Mouse (Mus musculus) hindbrain, embryonic 12.5 days (tissue): Measurements from ENCODE around the gene Rnf26. TPM values are rescaled to one million over a fixed set of nuclear protein-coding genes. Genes with fewer than 3 reads are reported as not detected.
A peak's percentile ranks its signal among the peaks of the same experiment; 100 is the strongest.

Experiments used
- ATAC-seq: fragments of 200-750 bp; cut with Nextera tagmentation; 2 replicates; pipeline ENCODE4 v1.8.0; 2017; ENCODE audit warnings: moderate TSS enrichment; ENCODE audit not compliant: low FRiP score
- H3K27ac ChIP-seq: fragments of 300-500 bp; sonication (generic); 2 replicates; pipeline ENCODE4 v1.5.1; 2016; ENCODE audit warnings: mild to moderate bottlenecking
- H3K27me3 ChIP-seq: fragments of 300-500 bp; sonication (generic); 2 replicates; pipeline ENCODE4 v1.6.1; 2016; ENCODE audit warnings: mild to moderate bottlenecking
- H3K36me3 ChIP-seq: fragments of 300-500 bp; sonication (generic); 2 replicates; pipeline ENCODE4 v1.6.1; 2016; ENCODE audit warnings: mild to moderate bottlenecking
- H3K4me1 ChIP-seq: fragments of 300-500 bp; sonication (generic); 2 replicates; pipeline ENCODE4 v1.6.1; 2016
- H3K4me2 ChIP-seq: fragments of 300-500 bp; sonication (generic); replicated peaks from 2 replicates; pipeline ENCODE4 v1.6.1; 2016; ENCODE audit warnings: mild to moderate bottlenecking
- H3K4me3 ChIP-seq: fragments of 300-500 bp; sonication (generic); 2 replicates; pipeline ENCODE4 v1.5.1; 2016; ENCODE audit warnings: mild to moderate bottlenecking
- H3K9ac ChIP-seq: fragments of 300-500 bp; sonication (generic); 2 replicates; pipeline ENCODE4 v1.6.1; 2016; ENCODE audit warnings: mild to moderate bottlenecking, moderate library complexity
- H3K9me3 ChIP-seq: fragments of 300-500 bp; sonication (generic); replicated peaks from 2 replicates; pipeline ENCODE4 v1.6.1; 2016; ENCODE audit warnings: mild to moderate bottlenecking
- WGBS: fragments of 180-500 bp; shearing (Covaris S2); methylation state at CpG from one replicate; pipeline ENCODE4 v1.1.7; 2016; 5-methylcytosine and 5-hydroxymethylcytosine counted together
- polyA plus RNA-seq: library from polyadenylated mRNA; unstranded; fragments of >200 nt; fragmentation: Nextera tagmentation; extraction: Ambion mirVana; gene quantifications from 2 replicates; pipeline ENCODE4 v1.2.1, GENCODE M21; 2016

The Rnf26 gene
- polyA plus RNA-seq, 1 experiment from 2014 or later = 57.1 TPM

DNA sequence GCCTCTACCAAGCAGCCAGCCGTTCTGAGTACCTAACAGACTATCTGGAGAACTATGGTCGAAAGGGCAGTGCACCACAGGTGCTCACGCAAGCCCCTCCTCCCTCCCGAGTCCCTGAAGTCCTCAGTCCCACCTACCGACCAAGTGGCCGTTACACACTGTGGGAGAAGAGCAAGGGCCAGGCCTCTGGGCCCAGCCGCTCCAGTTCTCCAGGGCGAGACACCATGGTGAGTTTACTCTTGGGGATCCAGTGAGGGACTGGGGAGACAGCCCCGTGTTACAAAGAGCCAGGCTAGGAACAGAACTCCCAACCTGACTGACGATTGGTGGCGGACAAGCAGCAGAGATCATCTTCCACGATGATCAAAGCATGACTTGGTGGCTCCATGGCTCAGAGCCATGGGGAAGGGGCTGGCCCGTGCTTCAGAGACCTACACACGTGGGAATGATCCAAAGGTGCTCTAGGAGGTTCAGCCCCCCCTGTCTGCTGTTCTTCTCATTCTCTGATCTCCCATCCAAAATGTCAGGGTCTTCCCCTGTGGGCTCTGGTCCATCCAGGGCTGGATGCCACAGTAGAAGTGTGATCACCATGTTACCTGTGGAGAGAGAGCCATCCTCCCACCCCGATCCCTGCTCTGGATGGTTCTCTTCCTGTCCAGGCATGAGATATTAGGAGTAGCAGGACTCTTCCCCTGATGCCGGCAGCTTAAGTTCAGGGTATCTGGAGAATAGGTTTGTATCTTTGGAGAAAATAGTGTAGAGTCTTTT is 37.1 kb downstream of the Rnf26 start:
- 63% methylated on average over 16 of the region's 16 CpGs for WGBS
- Histone ChIP-seq H3K27me3 (peaks cover 9% of the 10 kb centered on the region; the same call in 1 of the 2 replicates), H3K9me3 (no peaks in the 10 kb centered on the region), H3K4me1 (peaks cover 34% of the 10 kb centered on the region), H3K4me3 (no peak overlapping the region), H3K27ac (no peak overlapping the region), H3K4me2 (no peak overlapping the region), H3K9ac (no peak overlapping the region), H3K36me3 (no peaks in the 10 kb centered on the region)
- ATAC-seq = no peak

GRCm38 (mm10) chr9:44075276-44075995 is 37.9 kb downstream of the Rnf26 start:
- Histone ChIP-seq H3K4me2 (no peak overlapping the region), H3K9me3 (no peaks in the 10 kb centered on the region), H3K27me3 (peaks cover 6% of the 10 kb centered on the region; the same call in 1 of the 2 replicates), H3K9ac (no peak overlapping the region), H3K4me1 (peaks cover 41% of the 10 kb centered on the region), H3K27ac (no peak overlapping the region), H3K4me3 (no peak overlapping the region), H3K36me3 (no peaks in the 10 kb centered on the region)
- ATAC-seq = no peak
- WGBS = 67% methylated on average over 24 of the region's 24 CpGs

DNA sequence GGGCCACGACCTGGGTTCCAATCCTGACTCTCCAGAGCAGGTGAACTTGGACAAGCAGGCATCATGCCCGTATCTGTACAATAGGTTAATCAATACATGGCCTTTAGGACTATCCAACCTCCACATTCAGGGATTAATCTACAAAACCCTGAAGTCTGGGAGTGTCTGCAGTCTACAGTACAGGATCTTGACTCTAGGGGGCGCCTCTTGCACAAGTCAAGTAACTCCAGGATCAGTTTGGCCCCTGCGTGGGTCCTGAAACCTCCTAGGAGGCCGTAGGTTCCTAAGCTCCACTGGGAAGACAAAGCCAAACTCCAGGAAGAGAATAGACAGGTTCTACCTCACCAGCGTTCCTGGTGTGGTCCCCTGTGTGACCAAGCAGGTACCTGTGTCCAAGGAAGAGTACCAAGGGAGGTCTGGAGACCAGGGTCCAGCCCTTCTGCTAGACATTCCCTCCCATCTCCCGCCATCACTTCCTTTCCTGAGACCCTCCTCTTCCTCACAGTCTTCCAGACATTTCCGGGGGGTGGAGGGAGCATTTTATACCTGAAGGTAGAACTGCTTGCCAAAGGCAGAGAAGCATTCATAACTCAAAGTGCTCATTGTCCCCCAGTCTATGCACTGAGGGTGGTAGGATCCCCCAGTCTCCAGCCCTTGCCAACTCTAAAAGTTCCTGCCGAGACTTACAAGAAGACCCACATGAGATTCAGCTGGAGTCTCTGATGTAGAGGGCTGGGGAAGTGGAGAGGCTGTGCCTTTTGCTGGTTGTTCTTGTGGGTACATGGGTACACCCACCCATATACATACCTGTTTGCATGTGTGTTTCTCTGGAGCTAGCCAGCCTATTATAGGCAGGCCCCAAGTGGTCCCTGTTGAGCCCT is 38.7 kb downstream of the Rnf26 start:
- Histone ChIP-seq H3K9me3 (no peaks in the 10 kb centered on the region), H3K4me3 (no peak overlapping the region), H3K9ac (no peak overlapping the region), H3K4me1 (peaks cover 44% of the 10 kb centered on the region), H3K36me3 (no peaks in the 10 kb centered on the region), H3K27me3 (peaks cover 6% of the 10 kb centered on the region; the same call in 1 of the 2 replicates), H3K27ac (no peak overlapping the region), H3K4me2 (no peak overlapping the region)
- 57% methylated on average over 9 of the region's 9 CpGs for WGBS
- no peak for ATAC-seq

DNA sequence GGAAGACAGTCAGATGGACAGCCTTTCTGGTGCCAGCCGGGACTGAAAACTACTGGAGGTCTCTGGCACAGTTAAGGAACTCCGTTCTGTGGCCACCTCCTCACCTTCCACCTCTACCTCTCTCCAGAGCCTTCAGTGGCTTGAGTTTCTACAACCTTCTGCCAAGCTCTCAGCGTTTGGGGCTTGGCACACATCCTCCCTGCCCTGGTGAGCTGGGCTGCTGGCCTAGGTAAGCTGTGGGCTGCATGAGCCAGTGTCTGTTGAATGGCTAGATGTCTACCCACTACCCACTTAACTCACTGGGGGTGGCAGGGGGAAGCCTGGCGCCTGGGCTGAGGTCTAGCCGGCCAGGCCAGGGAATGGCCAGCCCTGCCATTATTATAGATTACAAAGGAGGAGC is 40.2 kb downstream of the Rnf26 start:
- 34% methylated on average over 5 of the region's 5 CpGs for WGBS
- Histone ChIP-seq H3K27ac (peak overlapping the region; percentile 74), H3K9me3 (no peaks in the 10 kb centered on the region), H3K9ac (no peak overlapping the region), H3K27me3 (peaks cover 6% of the 10 kb centered on the region; the same call in 1 of the 2 replicates), H3K36me3 (no peaks in the 10 kb centered on the region), H3K4me2 (peak overlapping the region; percentile 21), H3K4me3 (no peak overlapping the region), H3K4me1 (peaks cover 42% of the 10 kb centered on the region)
- no peak for ATAC-seq

GRCm38 (mm10) chr9:44072599-44072915 is 40.8 kb downstream of the Rnf26 start:
- Histone ChIP-seq H3K4me3 (no peak overlapping the region), H3K27ac (peak overlapping the region; percentile 74), H3K9me3 (no peaks in the 10 kb centered on the region), H3K9ac (no peak overlapping the region), H3K27me3 (peaks cover 2% of the 10 kb centered on the region; the same call in 1 of the 2 replicates), H3K36me3 (no peaks in the 10 kb centered on the region), H3K4me1 (peaks cover 42% of the 10 kb centered on the region), H3K4me2 (peak overlapping the region; percentile 35)
- peak; percentile 51 for ATAC-seq
- WGBS = 15% methylated on average over 4 of the region's 4 CpGs

DNA sequence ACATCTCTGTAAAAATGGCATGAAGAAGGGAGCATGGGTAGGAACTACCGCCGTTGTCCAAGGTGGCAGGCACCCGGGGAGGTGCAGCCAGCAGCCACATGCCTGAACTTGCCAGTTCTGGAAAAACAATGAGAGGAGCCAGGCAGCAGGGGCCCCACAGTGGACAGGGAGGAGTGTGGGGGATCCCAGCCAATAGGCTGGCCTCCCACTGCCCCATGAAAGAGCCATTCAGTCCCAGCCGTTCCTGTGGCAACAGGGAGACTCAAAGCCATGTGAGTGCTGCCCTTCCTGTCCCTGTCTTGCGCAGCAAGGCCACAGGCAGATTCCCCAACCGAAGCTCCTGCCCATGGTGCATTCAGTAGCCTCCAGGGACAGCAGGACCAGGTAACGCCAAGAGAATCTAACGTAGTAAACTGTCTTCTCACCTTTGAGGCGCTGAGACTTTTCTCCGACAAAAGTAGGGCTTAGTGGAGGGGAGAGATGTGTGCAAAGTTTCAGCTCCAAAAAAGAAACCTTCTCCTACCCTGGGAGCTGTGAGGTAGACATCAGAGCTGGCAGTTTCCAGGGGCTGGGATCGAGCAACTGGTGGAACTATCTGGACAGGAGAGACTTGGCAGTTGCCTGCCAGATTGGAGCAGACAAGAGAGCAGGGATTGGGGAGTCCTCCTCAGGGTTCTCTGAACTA is 41.3 kb downstream of the Rnf26 start:
- H3K9ac ChIP-seq = peak overlapping the region; percentile 32
- H3K4me3 ChIP-seq = no peak overlapping the region
- peaks cover 44% of the 10 kb centered on the region for H3K4me1 ChIP-seq
- H3K36me3 ChIP-seq = no peaks in the 10 kb centered on the region
- no peaks in the 10 kb centered on the region; the same call in 1 of the 2 replicates for H3K27me3 ChIP-seq
- WGBS = 19% methylated on average over 11 of the region's 11 CpGs
- ATAC-seq = peak; percentile 66
- H3K9me3 ChIP-seq = no peaks in the 10 kb centered on the region
- peak overlapping the region; percentile 35 for H3K4me2 ChIP-seq
- H3K27ac ChIP-seq = peak overlapping the region; percentile 74

DNA sequence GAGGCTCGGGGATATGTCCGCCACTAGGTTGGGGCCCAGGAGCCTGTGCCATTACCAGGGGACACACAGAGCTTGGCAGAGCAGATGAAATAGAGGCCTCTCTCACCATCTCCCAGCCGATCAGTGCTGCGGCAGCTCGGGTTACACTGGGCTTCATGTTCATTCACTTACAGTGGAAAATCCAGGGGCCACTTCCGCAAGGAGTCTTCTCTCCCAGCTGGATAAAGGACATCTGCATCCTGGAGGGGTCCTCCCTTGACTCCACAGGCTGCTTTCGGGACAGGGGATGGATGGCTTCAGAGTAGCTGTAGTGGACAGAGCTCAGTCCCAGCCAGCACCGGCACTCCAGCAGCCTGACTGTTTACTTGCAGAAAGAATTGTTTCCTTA is 42.5 kb downstream of the Rnf26 start:
- no peak overlapping the region for H3K4me3 ChIP-seq

DNA sequence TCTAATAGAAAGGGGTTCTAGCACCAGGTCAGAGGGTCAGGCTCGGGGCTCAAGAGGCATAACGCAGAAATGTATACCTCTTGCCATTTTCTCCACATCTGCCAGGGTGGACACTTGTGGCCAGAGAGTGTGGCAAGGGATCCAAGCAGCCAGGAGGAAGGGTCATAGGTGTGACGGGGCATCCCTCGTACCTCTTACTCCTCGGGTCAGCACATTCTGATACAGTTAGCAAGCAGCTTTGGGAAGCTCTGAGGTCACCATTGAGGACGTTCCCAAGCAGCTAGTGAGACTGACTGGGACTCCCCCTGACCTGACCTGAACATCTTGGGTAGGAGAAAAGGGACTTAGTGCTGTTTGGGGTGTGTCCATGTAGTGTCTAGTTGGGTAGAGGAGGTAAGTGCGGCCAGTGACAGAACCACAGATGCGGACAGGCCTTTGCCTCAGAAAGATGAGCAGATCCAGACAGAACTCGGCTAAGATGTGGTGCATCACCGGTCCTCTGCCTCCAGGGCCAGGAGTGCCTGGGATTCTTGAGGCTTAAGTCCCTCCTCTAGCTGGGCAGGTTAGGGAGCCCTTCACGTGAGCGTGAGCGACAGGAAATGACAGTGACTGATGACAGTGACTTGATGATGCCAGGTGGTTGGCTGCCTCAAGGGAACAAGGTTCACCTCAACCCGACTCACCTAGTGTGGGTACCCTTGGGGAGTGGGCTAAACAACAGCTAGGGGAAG is 43.0 kb downstream of the Rnf26 start:
- H3K9ac ChIP-seq = no peak overlapping the region
- H3K27ac ChIP-seq = no peak overlapping the region
- H3K4me2 ChIP-seq = no peak overlapping the region
- peaks cover 42% of the 10 kb centered on the region for H3K4me1 ChIP-seq
- no peaks in the 10 kb centered on the region for H3K36me3 ChIP-seq
- H3K27me3 ChIP-seq = no peaks in the 10 kb centered on the region; the same call in 1 of the 2 replicates
- no peaks in the 10 kb centered on the region for H3K9me3 ChIP-seq
- ATAC-seq = no peak
- no peak overlapping the region for H3K4me3 ChIP-seq
- 72% methylated on average over 14 of the region's 14 CpGs for WGBS

More for the DNA sequence above, 42.5 kb downstream of the Rnf26 start:
- H3K4me1 ChIP-seq = peaks cover 42% of the 10 kb centered on the region
- ATAC-seq = no peak
- H3K9me3 ChIP-seq = no peaks in the 10 kb centered on the region
- H3K4me2 ChIP-seq = no peak overlapping the region
- peak overlapping the region; percentile 30; the same call in 1 of the 2 replicates for H3K27ac ChIP-seq
- H3K27me3 ChIP-seq = no peaks in the 10 kb centered on the region; the same call in 1 of the 2 replicates
- 33% methylated on average over 8 of the region's 8 CpGs for WGBS
- H3K36me3 ChIP-seq = no peaks in the 10 kb centered on the region
- H3K9ac ChIP-seq = no peak overlapping the region

GRCm38 (mm10) chr9:44069252-44069651 is 44.1 kb downstream of the Rnf26 start:
- no peak overlapping the region for H3K27ac ChIP-seq
- no peak for ATAC-seq
- H3K9me3 ChIP-seq = no peaks in the 10 kb centered on the region
- 33% methylated on average over 7 of the region's 7 CpGs for WGBS
- H3K4me2 ChIP-seq = no peak overlapping the region
- H3K9ac ChIP-seq = no peak overlapping the region
- H3K27me3 ChIP-seq = no peaks in the 10 kb centered on the region; the same call in 1 of the 2 replicates
- H3K4me1 ChIP-seq = peaks cover 42% of the 10 kb centered on the region
- H3K4me3 ChIP-seq = no peak overlapping the region
- H3K36me3 ChIP-seq = no peaks in the 10 kb centered on the region

DNA sequence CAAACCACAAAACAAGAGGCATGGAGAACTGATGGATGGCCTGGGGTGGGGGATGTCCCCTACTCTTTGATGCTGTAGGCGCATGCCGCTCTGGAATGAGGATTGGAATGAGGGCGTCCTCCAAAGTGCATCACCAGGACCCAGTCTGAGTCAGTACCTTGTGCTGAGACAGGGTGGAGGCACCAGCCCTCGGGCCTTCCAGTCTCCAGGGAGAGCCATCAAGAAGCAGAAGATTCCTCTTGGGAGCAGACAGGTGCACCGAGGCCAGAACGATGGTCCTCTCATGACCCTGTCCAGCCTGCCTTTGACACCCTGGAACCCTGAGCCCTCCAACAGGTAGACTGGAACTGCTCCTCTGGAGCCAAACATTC is 45.4 kb downstream of the Rnf26 start:
- Histone ChIP-seq H3K36me3 (no peaks in the 10 kb centered on the region), H3K9me3 (no peaks in the 10 kb centered on the region), H3K4me3 (no peak overlapping the region), H3K4me2 (no peak overlapping the region), H3K9ac (no peak overlapping the region), H3K27me3 (no peaks in the 10 kb centered on the region; the same call in 1 of the 2 replicates), H3K4me1 (peaks cover 37% of the 10 kb centered on the region), H3K27ac (no peak overlapping the region)
- ATAC-seq = no peak
- 88% methylated on average over 6 of the region's 6 CpGs for WGBS
